Mouse (Mus musculus) neural tube, embryonic 13.5 days (tissue): ENCODE results near the gene Dbi. TPM values are rescaled to one million over a fixed set of nuclear protein-coding genes. Genes with fewer than 3 reads are reported as not detected.
A peak's percentile ranks its signal among the peaks of the same experiment; 100 is the strongest.

Source experiments
- ATAC-seq: fragments of 200-750 bp; cut with Nextera tagmentation; 2 replicates; pipeline ENCODE4 v1.8.0; 2017; ENCODE audit warnings: low read depth, mild to moderate bottlenecking, moderate TSS enrichment, moderate library complexity
- H3K27ac ChIP-seq: fragments of 300-500 bp; sonication (generic); replicated peaks from 2 replicates; pipeline ENCODE4 v1.5.1; 2015; ENCODE audit warnings: moderate library complexity, mild to moderate bottlenecking, inconsistent platforms
- H3K27me3 ChIP-seq: fragments of 300-500 bp; sonication (generic); 2 replicates; pipeline ENCODE4 v1.6.1; 2015; ENCODE audit warnings: mild to moderate bottlenecking, inconsistent platforms
- H3K36me3 ChIP-seq: fragments of 300-500 bp; sonication (generic); 2 replicates; pipeline ENCODE4 v1.6.1; 2015; ENCODE audit warnings: mild to moderate bottlenecking, inconsistent platforms
- H3K4me1 ChIP-seq: fragments of 300-500 bp; sonication (generic); replicated peaks from 2 replicates; pipeline ENCODE4 v1.6.1; 2015; ENCODE audit warnings: inconsistent platforms
- H3K4me2 ChIP-seq: fragments of 300-500 bp; sonication (generic); 2 replicates; pipeline ENCODE4 v1.6.1; 2015; ENCODE audit warnings: inconsistent platforms, mild to moderate bottlenecking, moderate library complexity
- H3K4me3 ChIP-seq: fragments of 300-500 bp; sonication (generic); 2 replicates; pipeline ENCODE4 v1.5.1; 2015; ENCODE audit warnings: mild to moderate bottlenecking, inconsistent platforms
- H3K9ac ChIP-seq: fragments of 300-500 bp; sonication (generic); 2 replicates; pipeline ENCODE4 v1.6.1; 2015; ENCODE audit warnings: moderate library complexity, mild to moderate bottlenecking, inconsistent platforms
- H3K9me3 ChIP-seq: fragments of 300-500 bp; sonication (generic); 2 replicates; pipeline ENCODE4 v1.6.1; 2016; ENCODE audit warnings: inconsistent platforms
- WGBS: fragments of 180-500 bp; shearing (Covaris S2); methylation state at CpG from one replicate; pipeline ENCODE4 v1.1.7; 2015; 5-methylcytosine and 5-hydroxymethylcytosine counted together
- polyA plus RNA-seq: library from polyadenylated mRNA; unstranded; fragments of >200 nt; fragmentation: Nextera tagmentation; extraction: Ambion mirVana; gene quantifications from 2 replicates; pipeline ENCODE4 v1.2.1, GENCODE M21; 2015

The Dbi gene
- 2,051 and 2,328 TPM in 2 replicates for polyA plus RNA-seq

- peak; percentile 94 for ATAC-seq
- no peaks in the 10 kb centered on the region for H3K36me3 ChIP-seq
- no peaks in the 10 kb centered on the region for H3K27me3 ChIP-seq
- peak within 1 kb of the TSS; percentile 70 for H3K4me3 ChIP-seq
- peak within 1 kb of the TSS; percentile 85 for H3K4me2 ChIP-seq
- H3K9ac ChIP-seq: peak within 1 kb of the TSS; percentile 88
- peak within 1 kb of the TSS; percentile 90 for H3K27ac ChIP-seq
- H3K4me1 ChIP-seq: peaks cover 49% of the 10 kb centered on the region
- H3K9me3 ChIP-seq: no peaks in the 10 kb centered on the region
- 2% methylated on average over 52 of the region's 52 CpGs for WGBS
These were observed at the start of gene Dbi, which contains the start of gene 3110009E18Rik for GRCm38 (mm10) chr1:120120969-120121811. Gene Dbi (minus strand): TSS chr1:120121078. Gene 3110009E18Rik (plus strand): TSS chr1:120121187.

GRCm38 (mm10) chr1:120170307-120170706 lies 49.4 kb upstream of the Dbi start:
- Histone ChIP-seq H3K27me3 (no peaks in the 10 kb centered on the region), H3K36me3 (no peaks in the 10 kb centered on the region), H3K9ac (no peak overlapping the region), H3K27ac (no peak overlapping the region), H3K4me2 (no peak overlapping the region), H3K4me3 (no peak overlapping the region), H3K4me1 (0 out of 2 replicates have a peak, but pooled peaks cover 5% of the 10 kb centered on the region), H3K9me3 (no peaks in the 10 kb centered on the region)
- WGBS: 85% methylated on average over 7 of the region's 7 CpGs
- ATAC-seq: no peak

DNA sequence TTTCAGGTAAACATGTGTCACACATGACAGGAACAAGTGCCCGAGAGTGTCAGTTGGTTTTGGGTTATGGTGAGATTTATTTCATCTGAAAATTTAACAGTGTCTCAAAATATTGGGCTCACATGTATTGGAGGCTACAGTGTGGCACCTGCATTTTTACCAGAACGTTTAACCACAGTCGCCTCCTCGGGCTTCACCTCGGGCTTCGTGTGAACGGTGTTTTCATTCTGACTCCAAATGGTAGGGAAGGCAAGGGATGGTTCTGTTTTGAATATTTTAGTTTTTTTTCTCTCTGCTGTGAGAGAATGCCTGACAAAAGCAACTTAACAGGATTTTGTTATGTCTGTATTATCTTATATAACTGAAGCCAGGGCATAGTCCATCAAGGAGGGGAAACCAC lies 47.8 kb upstream of the Dbi start:
- Histone ChIP-seq H3K27ac (no peak overlapping the region), H3K4me3 (no peak overlapping the region), H3K36me3 (no peaks in the 10 kb centered on the region), H3K4me2 (no peak overlapping the region), H3K9ac (no peak overlapping the region), H3K9me3 (no peaks in the 10 kb centered on the region), H3K4me1 (0 out of 2 replicates have a peak, but pooled peaks cover 5% of the 10 kb centered on the region), H3K27me3 (no peaks in the 10 kb centered on the region)
- ATAC-seq: no peak
- WGBS: 89% methylated on average over 7 of the region's 7 CpGs

- 67% methylated on average over 4 of the region's 4 CpGs for WGBS
- H3K27ac ChIP-seq: no peak overlapping the region
- 0 out of 2 replicates have a peak, but pooled peaks cover 5% of the 10 kb centered on the region for H3K4me1 ChIP-seq
- no peak for ATAC-seq
- H3K4me2 ChIP-seq: no peak overlapping the region
- no peak overlapping the region for H3K4me3 ChIP-seq
- H3K9ac ChIP-seq: no peak overlapping the region
- no peaks in the 10 kb centered on the region for H3K27me3 ChIP-seq
- H3K9me3 ChIP-seq: no peaks in the 10 kb centered on the region
- no peaks in the 10 kb centered on the region for H3K36me3 ChIP-seq
These were observed 47.1 kb upstream of the Dbi start for GRCm38 (mm10) chr1:120168016-120168415.

DNA sequence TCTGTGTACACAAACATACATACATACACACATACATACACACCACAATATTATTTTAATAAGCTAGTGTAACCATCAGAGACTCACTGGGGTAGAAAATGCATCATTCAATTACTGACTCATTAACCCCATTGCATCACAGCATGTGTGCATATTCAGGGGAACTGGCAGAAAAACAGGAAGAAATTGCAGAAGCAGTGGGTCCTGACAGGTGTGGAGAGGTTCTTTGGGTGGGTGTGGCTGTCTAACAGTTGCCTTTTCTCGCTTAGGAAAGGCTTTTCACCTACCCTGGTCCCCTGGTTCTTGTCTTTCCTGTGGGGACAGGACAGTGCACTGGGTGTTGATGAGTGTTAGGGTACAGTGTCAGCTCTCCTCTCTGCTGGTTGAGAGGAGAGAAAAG lies 41.7 kb upstream of the Dbi start:
- H3K27me3 ChIP-seq: no peaks in the 10 kb centered on the region
- WGBS: 75% methylated on average over 1 of the region's 1 CpGs
- H3K4me3 ChIP-seq: no peak overlapping the region
- no peak overlapping the region for H3K4me2 ChIP-seq
- no peaks in the 10 kb centered on the region for H3K4me1 ChIP-seq
- no peak for ATAC-seq
- no peak overlapping the region for H3K27ac ChIP-seq
- H3K9ac ChIP-seq: no peak overlapping the region
- no peaks in the 10 kb centered on the region for H3K36me3 ChIP-seq
- H3K9me3 ChIP-seq: no peaks in the 10 kb centered on the region

- Histone ChIP-seq H3K27ac (no peak overlapping the region), H3K9ac (no peak overlapping the region), H3K4me1 (no peaks in the 10 kb centered on the region), H3K9me3 (no peaks in the 10 kb centered on the region), H3K4me3 (no peak overlapping the region), H3K4me2 (no peak overlapping the region), H3K36me3 (no peaks in the 10 kb centered on the region), H3K27me3 (no peaks in the 10 kb centered on the region)
- 94% methylated on average over 5 of the region's 5 CpGs for WGBS
- ATAC-seq: no peak
These were observed 40.6 kb upstream of the Dbi start for GRCm38 (mm10) chr1:120161502-120161901.

DNA sequence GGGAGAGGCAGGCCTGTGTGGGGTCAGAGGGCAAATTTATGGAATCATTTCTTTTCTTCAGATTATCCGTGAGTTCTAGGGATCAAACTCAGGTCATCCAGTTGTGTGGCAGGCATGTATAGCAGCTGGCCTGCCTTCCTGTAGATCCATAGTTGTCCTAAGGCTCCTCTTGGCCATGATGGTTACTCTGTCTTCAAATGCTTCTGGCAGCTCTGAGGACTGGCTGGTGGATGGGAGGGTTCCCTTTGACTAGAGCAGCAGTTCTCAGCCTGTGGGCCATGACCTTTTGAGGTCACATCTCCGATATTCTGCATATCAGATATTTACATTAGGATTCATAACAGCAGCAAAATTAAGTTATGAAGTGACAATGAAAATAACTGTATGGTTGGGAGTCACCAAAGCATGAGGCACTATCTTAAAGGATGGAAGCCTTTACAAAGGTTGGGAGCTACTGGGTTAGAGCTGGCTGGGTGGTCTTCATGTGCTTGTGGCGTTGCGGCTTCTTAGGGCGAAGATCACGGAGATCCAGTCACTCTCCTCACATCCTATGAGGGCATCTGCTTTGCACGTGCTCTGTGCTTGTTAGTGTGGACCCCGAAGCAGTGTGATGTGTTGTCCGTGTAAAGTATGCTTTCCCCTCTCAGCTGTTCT lies 37.7 kb upstream of the Dbi start:
- Histone ChIP-seq H3K36me3 (no peaks in the 10 kb centered on the region), H3K27ac (no peak overlapping the region), H3K9ac (no peak overlapping the region), H3K4me2 (no peak overlapping the region), H3K27me3 (no peaks in the 10 kb centered on the region), H3K4me1 (no peaks in the 10 kb centered on the region), H3K9me3 (no peaks in the 10 kb centered on the region), H3K4me3 (no peak overlapping the region)
- ATAC-seq: no peak
- 88% methylated on average over 9 of the region's 9 CpGs for WGBS

GRCm38 (mm10) chr1:120155325-120155724 lies 34.4 kb upstream of the Dbi start:
- 12% methylated on average over 1 of the region's 1 CpGs for WGBS
- no peak overlapping the region for H3K9ac ChIP-seq
- no peaks in the 10 kb centered on the region for H3K27me3 ChIP-seq
- no peaks in the 10 kb centered on the region for H3K36me3 ChIP-seq
- H3K27ac ChIP-seq: no peak overlapping the region
- no peaks in the 10 kb centered on the region for H3K9me3 ChIP-seq
- H3K4me2 ChIP-seq: no peak overlapping the region
- ATAC-seq: no peak
- H3K4me1 ChIP-seq: no peaks in the 10 kb centered on the region
- no peak overlapping the region for H3K4me3 ChIP-seq

GRCm38 (mm10) chr1:120154232-120154631 lies 33.4 kb upstream of the Dbi start:
- Histone ChIP-seq H3K9ac (no peak overlapping the region), H3K36me3 (no peaks in the 10 kb centered on the region), H3K27me3 (no peaks in the 10 kb centered on the region), H3K4me2 (no peak overlapping the region), H3K27ac (no peak overlapping the region), H3K9me3 (no peaks in the 10 kb centered on the region), H3K4me3 (no peak overlapping the region), H3K4me1 (no peaks in the 10 kb centered on the region)
- ATAC-seq: no peak

DNA sequence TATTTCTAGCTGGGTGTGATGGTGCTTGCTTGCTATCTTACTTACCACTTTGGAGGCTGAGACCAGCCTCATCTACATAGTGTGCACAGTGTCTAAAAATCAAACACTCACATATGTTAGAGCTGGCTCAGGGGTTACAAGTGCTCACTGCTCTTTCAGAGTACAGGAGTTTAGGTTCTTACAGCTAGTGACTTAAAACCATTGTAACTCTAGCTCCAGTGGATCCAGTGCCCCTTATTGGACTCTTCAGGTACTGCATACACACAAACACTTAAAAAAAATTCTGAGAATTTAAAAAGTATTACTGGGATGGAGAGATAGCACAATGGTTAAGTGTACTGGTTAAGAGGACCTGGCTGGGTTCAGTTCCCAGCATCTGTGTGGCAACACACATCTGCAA lies 26.1 kb upstream of the Dbi start:
- no peaks in the 10 kb centered on the region for H3K36me3 ChIP-seq
- no peak overlapping the region for H3K27ac ChIP-seq
- H3K4me1 ChIP-seq: peaks cover 9% of the 10 kb centered on the region
- H3K9me3 ChIP-seq: no peaks in the 10 kb centered on the region
- H3K9ac ChIP-seq: no peak overlapping the region
- ATAC-seq: no peak
- H3K27me3 ChIP-seq: no peaks in the 10 kb centered on the region
- no peak overlapping the region for H3K4me3 ChIP-seq
- no peak overlapping the region for H3K4me2 ChIP-seq

DNA sequence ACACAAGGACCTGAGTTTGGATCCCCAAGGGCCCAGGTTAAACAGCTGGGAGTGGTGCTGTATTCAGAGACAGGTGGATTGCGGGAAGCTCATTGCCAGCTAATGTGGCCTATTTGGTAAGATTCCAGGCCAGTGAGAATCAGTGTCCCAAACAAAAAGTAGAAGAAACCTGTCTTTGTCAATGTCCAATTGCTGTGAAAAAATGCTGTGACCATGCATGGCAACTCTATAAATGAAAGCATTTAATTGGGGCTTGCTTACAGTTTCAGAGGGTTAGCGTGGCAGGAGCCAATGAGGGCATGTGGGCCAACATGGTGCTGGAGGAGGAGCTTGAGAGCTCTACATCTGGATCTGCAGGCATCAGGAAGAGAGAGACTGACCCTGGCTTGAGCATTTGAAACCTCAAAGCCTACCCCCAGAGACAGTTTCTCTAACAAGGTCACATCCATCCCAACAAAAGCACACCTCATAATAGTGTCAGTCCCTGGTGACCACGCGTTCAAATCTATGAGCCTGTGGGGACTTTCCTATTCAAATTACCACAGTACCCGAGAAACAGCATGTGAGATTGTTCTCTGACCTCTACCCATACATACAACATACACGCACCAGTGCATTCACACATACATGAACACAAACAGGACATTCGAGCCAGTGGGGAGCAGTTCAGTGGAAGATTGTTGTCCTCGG lies 24.8 kb upstream of the Dbi start:
- H3K27ac ChIP-seq: no peak overlapping the region
- no peaks in the 10 kb centered on the region for H3K36me3 ChIP-seq
- H3K4me2 ChIP-seq: no peak overlapping the region
- no peaks in the 10 kb centered on the region for H3K27me3 ChIP-seq
- no peak for ATAC-seq
- H3K4me1 ChIP-seq: peaks cover 9% of the 10 kb centered on the region
- H3K9me3 ChIP-seq: no peaks in the 10 kb centered on the region
- 84% methylated on average over 8 of the region's 8 CpGs for WGBS
- H3K4me3 ChIP-seq: no peak overlapping the region
- H3K9ac ChIP-seq: no peak overlapping the region

DNA sequence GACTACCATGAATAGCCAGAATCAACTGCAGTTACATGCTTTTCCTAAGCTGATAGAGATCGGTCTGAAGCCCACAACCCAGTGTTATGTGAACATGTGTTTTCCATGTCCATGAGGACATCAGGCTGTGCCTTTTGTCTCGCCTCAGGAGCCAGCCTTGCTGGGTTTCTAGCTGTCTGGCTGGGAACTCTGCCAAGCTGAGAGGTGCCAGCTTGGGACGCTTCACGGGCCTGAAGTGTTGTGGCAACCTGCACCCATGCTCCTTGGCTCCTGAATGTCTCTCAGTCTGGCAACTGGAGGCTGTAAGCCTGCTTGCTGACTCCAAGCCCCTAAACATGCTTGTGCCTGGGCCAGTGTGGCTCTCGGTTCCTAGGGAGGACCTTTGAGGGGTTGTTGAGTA lies 21.7 kb upstream of the Dbi start:
- ATAC-seq: no peak
- H3K36me3 ChIP-seq: no peaks in the 10 kb centered on the region
- 63% methylated on average over 5 of the region's 5 CpGs for WGBS
- no peak overlapping the region for H3K9ac ChIP-seq
- no peak overlapping the region for H3K27ac ChIP-seq
- H3K4me3 ChIP-seq: no peak overlapping the region
- peaks cover 16% of the 10 kb centered on the region for H3K4me1 ChIP-seq
- H3K4me2 ChIP-seq: no peak overlapping the region
- H3K27me3 ChIP-seq: no peaks in the 10 kb centered on the region
- no peaks in the 10 kb centered on the region for H3K9me3 ChIP-seq
